Comparison of ENCODE assay signal across 19 mouse cellular contexts in the genomic region with DNA sequence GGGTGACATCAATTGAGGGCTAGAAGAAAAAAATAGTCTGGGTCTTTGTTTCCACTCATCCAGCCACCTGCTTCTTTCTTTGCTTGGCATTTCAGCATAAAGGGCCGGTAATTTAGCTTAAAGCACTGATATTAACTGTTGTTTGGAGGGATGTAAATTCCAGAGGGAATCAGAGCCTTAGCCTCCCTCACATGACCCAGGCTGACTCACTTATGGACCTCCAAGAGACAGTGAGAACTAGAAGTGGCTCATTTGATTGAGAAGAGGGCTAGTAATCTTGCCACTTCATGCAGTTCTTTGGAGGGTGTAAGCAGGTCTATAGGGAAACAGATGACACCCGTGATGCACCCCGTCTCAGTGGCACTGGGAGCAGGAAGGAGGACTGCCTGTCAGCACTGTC.
"Had no signal": no experiment of that assay in that cellular context is flagged by ENCODE, and none has a peak within 500 bp of the region (broad histone marks: within the 10 kb centered on the region; RNA-seq: fewer than 3 reads in every experiment).

No protein-coding gene starts in this region.

- H3K27ac ChIP-seq: kidney, postnatal 0 days; layer of hippocampus, adult 2 months; limb, embryonic 10.5 days; limb, embryonic 13.5 days; liver, embryonic 12.5 days; liver, embryonic 15.5 days; lung, embryonic 15.5 days; midbrain, embryonic 10.5 days; midbrain, embryonic 13.5 days had no signal

- ATAC-seq: liver, embryonic 12.5 days; midbrain, embryonic 13.5 days; midbrain, embryonic 16.5 days had no signal

- H3K27me3 ChIP-seq: limb, embryonic 13.5 days; liver, embryonic 12.5 days; liver, embryonic 15.5 days; lung, embryonic 15.5 days; megakaryocyte, embryonic 14.5 days; midbrain, embryonic 13.5 days had no signal

- H3K4me2 ChIP-seq: limb, embryonic 13.5 days; liver, embryonic 12.5 days; liver, embryonic 15.5 days; lung, embryonic 15.5 days; midbrain, embryonic 13.5 days had no signal

- H3K9me3 ChIP-seq: limb, embryonic 10.5 days; limb, embryonic 13.5 days; liver, embryonic 12.5 days; liver, embryonic 15.5 days; lung, embryonic 15.5 days; megakaryocyte, embryonic 14.5 days; midbrain, embryonic 10.5 days; midbrain, embryonic 13.5 days had no signal

- DNase-seq: kidney, postnatal 25 days; layer of hippocampus, adult 9-11 months; liver; lung, adult 18-20 months; lung, postnatal 10 days; lung, postnatal 36 days; thymus, adult 18-20 months; thymus, postnatal 36 days had no signal

- H3K4me1 ChIP-seq: limb, embryonic 10.5 days; limb, embryonic 13.5 days; lung, embryonic 15.5 days; midbrain, embryonic 10.5 days; midbrain, embryonic 13.5 days had no signal

- H3K4me3 ChIP-seq: layer of hippocampus, adult 2 months; limb, embryonic 10.5 days; limb, embryonic 13.5 days; liver, embryonic 12.5 days; liver, embryonic 15.5 days; lung, embryonic 15.5 days; megakaryocyte, embryonic 14.5 days; midbrain, embryonic 10.5 days; midbrain, embryonic 13.5 days had no signal

- H3K36me3 ChIP-seq: limb, embryonic 10.5 days; limb, embryonic 13.5 days; liver, embryonic 12.5 days; liver, embryonic 15.5 days; lung, embryonic 15.5 days; midbrain, embryonic 10.5 days; midbrain, embryonic 13.5 days had no signal

- H3K9ac ChIP-seq: limb, embryonic 13.5 days; liver, embryonic 12.5 days; liver, embryonic 15.5 days; lung, embryonic 15.5 days; midbrain, embryonic 13.5 days had no signal
